Mouse (Mus musculus) layer of hippocampus, adult 2 months (tissue): ENCODE measurements around the gene Sorbs1. TPM values are rescaled to one million over a fixed set of nuclear protein-coding genes. Genes with fewer than 3 reads are reported as not detected.
A peak's percentile ranks its signal among the peaks of the same experiment; 100 is the strongest.

ENCODE experiments used
- DNase-seq, 2 experiments: peaks; one replicate each; pipeline ENCODE4 v3.0.0; 2022; ENCODE audit warnings: low spot score in 2 of 2
- H3K27ac ChIP-seq: fragments of 200-600 bp; 2 replicates; pipeline ENCODE4 v1.8.1; 2022
- H3K4me3 ChIP-seq: fragments of 200-600 bp; 2 replicates; pipeline ENCODE4 v1.8.1; 2022; ENCODE audit warnings: mild to moderate bottlenecking
- CTCF ChIP-seq: fragments of 200-600 bp; conservative IDR thresholded peaks from 2 replicates; pipeline ENCODE4 v1.8.1; 2022; ENCODE audit warnings: antibody characterized with exemption, mild to moderate bottlenecking, moderate library complexity
- total RNA-seq, 2 experiments: library from RNA; stranded (reverse); gene quantifications; 2 replicates each; pipeline ENCODE4 v1.2.3; 2021

Gene Sorbs1
- total RNA-seq, 2 experiments from 2014 or later, result 222 to 229 TPM

DNA sequence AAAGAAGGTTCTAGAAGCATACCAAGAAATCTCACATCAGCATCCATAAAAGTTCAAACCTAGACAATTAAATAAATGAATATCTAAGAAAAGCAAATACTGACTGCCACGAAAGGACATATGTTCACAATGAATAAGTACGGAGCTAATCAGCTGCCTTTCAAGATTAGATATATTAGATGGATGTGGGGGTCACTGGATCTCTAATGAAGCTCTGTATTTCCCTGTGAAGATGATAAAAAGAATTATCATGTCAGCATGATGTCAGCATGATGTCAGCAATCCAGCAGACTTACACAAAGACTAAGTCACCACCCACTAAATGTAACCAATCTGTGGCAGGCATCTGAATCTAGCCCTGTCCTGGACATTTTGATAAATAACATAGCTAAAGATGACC, 77.8 kb downstream of the Sorbs1 start:
- Histone ChIP-seq H3K27ac (peak overlapping the region; percentile 86), H3K4me3 (no peak overlapping the region)
- no peak for TF ChIP-seq CTCF
- no peak for DNase-seq

DNA sequence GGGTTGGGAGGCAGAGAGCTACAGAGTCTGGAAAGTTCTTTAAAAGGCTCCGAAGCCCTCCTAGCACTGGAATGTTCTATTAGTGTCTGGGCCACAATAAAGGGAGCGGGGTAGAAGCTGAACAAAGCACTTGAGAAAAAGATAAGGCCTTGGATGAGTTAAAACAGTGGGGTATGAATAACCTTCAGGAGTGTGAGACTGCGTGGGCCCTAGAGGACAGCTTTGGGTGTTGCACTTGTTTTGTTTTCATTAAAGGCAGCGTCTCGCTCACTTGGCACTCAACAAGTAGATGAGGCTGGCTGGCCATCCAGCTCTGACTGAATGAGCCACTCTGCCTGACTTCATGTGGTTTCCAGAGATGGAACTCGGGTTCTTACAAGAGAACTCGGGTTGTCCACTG, 78.5 kb downstream of the Sorbs1 start:
- H3K27ac ChIP-seq, result peak overlapping the region; percentile 86
- no peak overlapping the region for H3K4me3 ChIP-seq
- TF ChIP-seq CTCF, result peak; percentile 53
- DNase-seq, result no peak

DNA sequence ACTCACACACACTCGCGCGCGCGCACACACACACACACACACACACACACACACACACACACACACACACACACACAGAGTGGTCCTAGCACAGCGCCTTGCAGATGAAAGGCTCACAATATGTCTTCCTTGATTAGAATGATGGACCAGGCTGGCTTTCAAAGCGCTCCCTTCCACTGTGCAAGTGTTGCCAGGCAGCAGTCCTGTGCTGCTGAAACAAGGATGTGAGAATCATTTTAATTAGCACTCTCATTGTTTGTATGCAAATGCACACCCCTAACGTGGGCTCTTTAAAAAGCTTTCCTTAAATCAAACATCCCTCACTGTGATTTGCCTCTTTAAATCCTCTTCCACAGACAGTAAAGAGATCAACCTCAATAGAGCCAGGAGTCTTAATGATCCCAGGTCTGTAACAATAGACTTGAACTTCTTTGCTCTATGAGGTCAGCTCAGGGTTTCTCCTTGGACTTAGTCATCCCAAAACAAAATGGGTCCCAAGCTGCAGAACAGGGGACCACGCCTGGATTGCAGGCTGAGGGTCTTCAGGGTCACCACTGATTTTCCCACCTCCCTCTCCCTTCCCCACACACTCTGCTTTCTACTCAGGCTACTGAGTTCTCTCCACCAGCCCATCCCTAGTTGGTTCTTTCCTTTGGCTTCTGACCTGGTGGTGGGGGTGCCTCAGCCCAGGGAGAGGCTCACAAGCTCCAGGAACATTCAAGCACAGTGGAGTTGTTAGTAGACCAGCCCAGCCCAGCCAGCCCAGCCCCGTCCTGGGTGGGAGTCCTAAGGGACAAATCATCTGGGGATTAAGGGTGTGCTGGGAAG, 79.3 kb downstream of the Sorbs1 start:
- Histone ChIP-seq H3K4me3 (no peak overlapping the region; the same call in 1 of the 2 replicates), H3K27ac (peak overlapping the region; percentile 86)
- peak; percentile 42 to 66 for DNase-seq
- TF ChIP-seq CTCF, result no peak

DNA sequence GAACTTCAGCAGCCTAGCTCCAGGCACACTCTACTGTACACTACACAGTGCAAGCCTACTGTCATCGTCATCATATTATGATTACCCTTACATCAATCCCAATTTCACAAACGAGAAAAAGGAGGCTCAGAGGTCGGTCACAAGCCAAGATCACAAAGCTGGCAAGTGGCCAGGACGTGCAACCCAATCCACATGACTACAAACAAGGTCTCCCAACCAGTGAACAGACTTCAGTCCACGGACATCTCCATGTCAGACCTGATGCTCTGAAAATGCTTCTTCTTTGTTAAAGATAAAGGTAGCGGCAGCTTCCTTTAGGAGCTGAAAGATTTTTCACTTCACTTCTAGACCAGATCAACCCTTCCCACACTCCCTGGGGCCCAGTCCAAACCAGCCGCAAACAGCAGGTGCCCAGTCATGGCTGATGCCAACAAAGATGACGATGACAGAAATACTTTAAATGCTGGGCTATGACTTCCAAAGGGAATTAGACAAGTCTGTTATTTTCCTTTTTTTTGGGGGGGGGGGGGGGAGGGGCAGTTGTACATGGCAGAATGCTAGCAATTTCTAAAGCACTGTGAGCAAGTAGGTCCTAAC, 80.2 kb downstream of the Sorbs1 start:
- H3K4me3 ChIP-seq, result no peak overlapping the region
- no peak for TF ChIP-seq CTCF
- DNase-seq, result no peak
- H3K27ac ChIP-seq, result peak overlapping the region; percentile 82

DNA sequence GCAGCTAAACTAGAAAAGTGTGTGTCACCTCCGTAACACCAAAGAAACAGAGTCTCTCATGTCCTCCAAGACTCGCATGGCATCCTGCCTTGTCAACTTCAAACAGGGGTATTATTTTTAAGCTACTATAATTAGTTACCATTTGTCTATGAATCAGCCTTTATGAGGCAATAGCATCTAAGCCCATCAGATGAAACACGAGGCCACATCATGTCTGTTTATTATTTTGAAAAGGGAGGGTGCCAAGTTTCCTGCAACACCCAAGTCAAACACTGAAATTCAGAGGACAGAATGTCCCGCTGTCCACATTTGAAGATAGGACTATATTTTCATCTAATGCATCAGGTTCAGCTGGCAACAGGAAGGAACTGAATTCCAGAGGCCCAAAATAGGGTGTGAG, 81.6 kb downstream of the Sorbs1 start:
- Histone ChIP-seq H3K4me3 (no peak overlapping the region), H3K27ac (peak overlapping the region; percentile 82)
- TF ChIP-seq CTCF, result no peak
- no peak for DNase-seq

DNA sequence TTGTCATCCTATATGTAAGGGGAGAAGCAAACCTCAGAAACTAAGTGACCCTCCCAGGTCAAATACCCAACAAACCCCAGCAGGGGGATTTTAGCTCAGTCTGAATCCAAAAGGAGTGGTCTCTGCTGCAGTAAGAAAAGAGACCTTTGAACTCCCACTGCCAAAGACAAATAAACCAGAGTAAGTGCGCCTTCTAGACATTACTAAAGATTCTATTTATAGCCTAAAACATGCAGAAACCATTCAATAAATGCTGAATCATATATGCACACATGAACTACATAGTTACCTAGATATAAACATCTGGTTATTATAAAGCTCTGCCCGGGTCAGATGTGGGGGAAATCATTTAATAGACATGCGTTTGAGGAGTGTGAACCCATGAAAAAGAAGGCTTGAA, 84.0 kb downstream of the Sorbs1 start:
- peak overlapping the region; percentile 82 for H3K27ac ChIP-seq
- no peak for TF ChIP-seq CTCF
- DNase-seq, result no peak
- no peak overlapping the region for H3K4me3 ChIP-seq

DNA sequence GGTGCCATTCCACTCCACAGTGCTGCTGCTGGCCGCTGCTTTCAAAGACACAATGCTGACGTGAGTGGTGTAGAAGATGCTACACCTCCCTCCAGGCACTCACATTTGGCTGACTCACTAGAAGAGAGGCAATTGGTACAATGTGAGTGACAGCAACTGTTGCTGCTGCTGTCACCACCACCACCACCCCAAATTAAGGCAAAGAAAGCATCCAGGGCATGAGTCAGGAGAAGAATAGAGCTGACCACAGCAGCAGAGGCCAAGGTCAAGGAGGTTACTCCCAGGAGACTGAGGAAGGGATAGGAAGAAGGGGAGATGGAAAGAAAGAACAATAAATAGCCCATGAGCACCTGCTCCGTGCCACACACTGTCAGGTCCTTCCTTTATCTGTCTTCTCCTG, 84.4 kb downstream of the Sorbs1 start:
- H3K27ac ChIP-seq, result peak overlapping the region; percentile 62
- no peak overlapping the region for H3K4me3 ChIP-seq
- DNase-seq, result no peak
- no peak for TF ChIP-seq CTCF

DNA sequence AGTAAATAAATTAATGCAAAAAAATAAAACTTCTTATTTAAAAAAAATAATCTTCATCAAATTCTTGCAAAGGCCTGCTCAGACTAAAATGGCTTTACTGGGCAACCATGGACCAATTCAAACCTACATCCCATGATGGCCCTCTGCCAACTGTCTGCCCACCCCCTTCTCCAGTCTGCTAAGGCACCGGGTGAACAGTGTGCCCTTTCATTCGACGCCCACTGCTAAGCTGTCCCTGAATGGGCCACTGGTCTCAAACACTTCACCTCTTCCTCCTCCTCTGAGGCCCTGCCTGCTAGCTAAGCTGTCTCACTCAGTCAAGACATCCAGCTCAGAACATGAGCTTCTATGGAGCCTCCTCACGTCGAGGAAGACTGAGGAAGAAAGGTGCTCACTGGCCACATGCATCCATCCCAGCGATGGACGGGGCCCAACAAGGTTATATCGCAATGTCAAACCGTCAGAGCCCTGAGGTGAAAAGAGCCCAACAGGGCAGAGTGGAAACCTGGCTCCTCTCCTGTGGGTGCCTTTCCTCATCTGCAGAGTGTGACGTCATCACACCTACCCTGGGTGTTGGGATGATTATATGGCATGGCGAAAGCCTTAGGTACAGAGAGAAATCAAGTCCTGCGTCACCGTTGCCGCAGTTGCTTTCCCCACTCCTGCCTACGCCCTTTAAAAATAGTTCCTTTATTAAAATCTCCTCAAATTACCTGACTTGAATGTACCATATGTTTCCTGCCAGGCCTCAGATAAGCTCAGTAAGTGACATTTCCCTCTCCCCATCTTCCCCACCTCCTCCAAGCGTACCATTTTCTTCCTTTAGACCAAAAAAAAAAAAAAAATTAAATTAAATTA, 87.2 kb downstream of the Sorbs1 start:
- TF ChIP-seq CTCF, result no peak
- Histone ChIP-seq H3K27ac (peak overlapping the region; percentile 81), H3K4me3 (no peak overlapping the region)
- no peak for DNase-seq

DNA sequence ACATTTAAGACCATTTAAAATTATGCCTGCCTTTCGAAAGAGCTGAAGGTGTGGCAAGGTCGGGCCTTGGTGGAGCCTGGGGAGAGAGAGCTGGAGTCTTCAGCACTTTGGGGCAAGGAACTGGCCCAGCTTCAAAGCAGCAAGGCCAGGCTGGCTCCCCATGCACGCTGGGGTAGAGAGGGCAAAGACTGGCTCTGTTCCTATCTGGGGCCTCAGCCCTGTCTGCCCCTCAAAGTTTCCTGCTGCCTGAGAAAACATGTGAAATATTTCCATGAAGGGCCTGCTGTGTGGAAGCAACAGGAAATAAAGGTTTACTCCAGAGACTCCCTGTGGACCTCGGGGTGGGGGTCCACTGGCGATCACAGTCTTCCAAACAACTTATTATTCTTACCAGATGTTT, 88.3 kb downstream of the Sorbs1 start:
- no peak for TF ChIP-seq CTCF
- no peak for DNase-seq
- peak overlapping the region; percentile 81 for H3K27ac ChIP-seq
- no peak overlapping the region for H3K4me3 ChIP-seq

DNA sequence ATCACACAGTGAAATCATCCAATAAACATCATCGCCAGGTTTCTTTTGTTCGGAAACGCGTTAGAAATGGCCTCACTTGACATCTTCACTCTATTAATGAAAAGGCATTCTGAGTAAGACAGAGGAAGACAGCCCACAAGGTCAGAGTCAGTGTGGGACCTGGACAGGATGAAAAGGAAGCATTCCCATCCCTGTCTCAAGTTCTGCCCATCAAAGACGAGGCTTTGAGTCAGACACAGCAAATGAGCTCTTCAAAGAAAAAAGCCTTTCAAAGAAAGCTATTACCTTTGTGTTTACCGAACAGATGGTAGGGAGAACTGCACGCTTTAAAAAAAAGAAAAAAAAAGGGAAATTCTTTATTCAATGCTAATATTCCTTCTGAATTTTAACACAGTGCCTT, 92.5 kb downstream of the Sorbs1 start:
- DNase-seq, result no peak
- no peak for TF ChIP-seq CTCF
- H3K27ac ChIP-seq, result peak overlapping the region; percentile 41; the same call in 1 of the 2 replicates
- H3K4me3 ChIP-seq, result no peak overlapping the region

DNA sequence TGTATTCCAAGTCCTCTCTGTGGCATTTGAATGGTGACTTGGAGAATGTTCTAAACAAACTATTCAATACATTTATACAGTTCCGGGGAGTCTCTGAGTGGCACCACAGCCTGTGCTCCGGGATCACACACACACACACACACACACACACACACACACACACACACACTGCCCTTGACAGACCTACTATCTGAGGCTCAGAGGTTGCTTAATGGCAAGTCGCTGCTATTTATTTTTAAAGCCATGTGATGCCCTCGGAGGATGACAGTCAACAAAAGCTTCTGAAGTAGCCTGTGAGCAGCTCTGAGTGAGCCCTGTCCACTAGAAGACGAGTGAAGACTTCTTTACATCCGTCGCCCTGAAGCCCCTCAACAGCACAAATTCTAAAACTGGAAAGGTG, 94.3 kb downstream of the Sorbs1 start:
- H3K4me3 ChIP-seq, result no peak overlapping the region
- no peak for DNase-seq
- no peak for TF ChIP-seq CTCF
- H3K27ac ChIP-seq, result no peak overlapping the region

DNA sequence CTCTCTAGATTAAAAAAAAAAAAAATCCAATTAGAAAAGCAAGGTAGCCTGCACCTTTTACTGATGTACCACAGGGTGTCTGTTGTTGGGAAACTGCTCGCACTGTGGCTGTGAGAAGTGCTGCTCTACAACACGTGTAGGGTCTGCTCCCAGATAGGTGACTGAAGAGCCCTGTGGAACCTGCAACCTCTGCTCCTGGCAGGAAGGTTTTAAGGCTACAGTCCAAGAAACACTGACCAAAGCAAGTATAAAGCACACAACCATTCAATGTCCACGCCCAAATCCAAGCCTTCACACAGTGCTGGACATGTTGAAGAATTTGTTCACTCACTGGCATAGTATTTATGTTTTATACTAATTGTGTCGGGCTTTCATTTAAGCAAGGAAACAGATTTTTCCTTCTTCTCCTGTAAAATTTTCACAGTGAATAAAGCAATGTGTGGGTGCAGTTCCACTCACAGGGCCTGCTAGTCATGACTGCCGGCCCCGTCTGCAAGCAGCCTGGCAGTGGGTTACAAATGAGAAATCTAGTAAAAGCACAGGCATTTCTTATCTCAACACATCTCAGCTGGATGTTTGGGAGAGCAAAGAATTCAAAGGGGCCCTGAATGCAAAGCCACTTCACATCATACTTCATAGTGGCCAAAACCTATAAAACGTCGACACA, 96.3 kb downstream of the Sorbs1 start:
- TF ChIP-seq CTCF, result no peak
- no peak for DNase-seq
- H3K27ac ChIP-seq, result peak overlapping the region; percentile 79

More for the DNA sequence above, 96.3 kb downstream of the Sorbs1 start:
- no peak overlapping the region for H3K4me3 ChIP-seq
